Mouse (Mus musculus) right cerebral cortex, postnatal 14 days (tissue): ENCODE results near the gene Golga4.

Experiments
- DNase-seq: peaks from one replicate; pipeline ENCODE4 v3.0.0; 2022

Gene Golga4

DNA sequence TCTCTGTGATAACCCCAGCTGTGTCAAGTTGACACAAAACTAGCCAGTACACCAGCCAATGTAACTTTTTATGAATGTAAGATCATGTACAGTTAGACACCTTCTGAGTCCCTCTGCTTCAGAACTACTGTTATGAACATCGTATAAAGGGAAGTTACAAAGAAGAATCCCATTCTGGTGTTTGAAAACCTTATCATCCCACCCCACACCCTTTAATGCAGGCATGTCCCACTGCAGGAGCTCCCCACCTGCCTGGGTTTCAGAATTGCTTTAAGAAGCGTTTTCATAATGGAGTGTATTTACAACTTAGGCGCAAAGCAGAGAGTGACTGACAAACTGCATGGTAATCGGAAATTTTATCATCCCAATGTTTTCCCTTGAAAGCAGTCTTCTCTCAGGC lies 14.9 kb upstream of the Golga4 start:
- DNase-seq, result no peak

- DNase-seq, result no peak
Measured at GRCm38 (mm10) chr9:118492932-118493698, 13.0 kb upstream of the Golga4 start.

DNA sequence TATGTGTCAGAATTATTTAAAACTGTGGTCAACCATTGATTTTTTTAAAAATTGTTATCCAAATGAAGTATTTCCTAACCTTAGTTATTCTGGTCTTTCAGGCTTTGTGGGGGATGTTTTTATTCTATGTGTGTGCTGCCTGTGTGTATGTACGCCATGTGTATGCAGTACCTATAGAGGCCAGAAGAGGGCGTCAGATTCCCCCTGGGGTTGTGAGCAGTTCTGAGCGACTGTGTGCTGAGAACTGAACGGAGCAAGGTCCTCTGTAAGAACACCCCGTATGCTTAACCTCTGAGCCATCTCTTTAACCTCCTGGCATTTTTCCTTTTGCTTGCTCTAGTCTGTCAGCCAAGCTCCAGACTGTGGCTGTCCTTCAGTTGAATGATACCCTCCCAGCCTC lies 12.0 kb upstream of the Golga4 start:
- no peak for DNase-seq

DNA sequence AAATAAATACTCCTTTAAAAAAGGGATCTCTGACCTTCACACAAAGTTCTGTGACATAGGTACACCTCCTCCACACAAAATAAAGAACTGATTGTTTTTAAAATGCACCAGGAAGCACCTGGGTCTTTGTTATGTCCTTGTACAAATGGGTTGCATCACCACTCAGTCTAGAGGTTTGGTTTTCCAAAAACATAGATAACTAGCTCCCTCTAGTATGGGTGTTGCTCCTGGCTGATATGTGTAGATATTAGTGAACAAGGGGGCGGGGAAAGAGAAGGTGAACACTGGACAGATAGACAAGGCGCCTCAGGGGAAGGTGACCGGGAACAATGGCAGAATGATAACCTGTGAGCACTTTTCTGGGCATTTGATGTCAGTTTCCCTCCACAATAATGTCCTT lies 10.1 kb upstream of the Golga4 start:
- no peak for DNase-seq

GRCm38 (mm10) chr9:118496952-118497351 lies 9.1 kb upstream of the Golga4 start:
- DNase-seq, result no peak

GRCm38 (mm10) chr9:118498061-118498460 lies 8.0 kb upstream of the Golga4 start:
- DNase-seq, result no peak

- DNase-seq, result no peak
Measured at GRCm38 (mm10) chr9:118500963-118501362, 5.1 kb upstream of the Golga4 start.

DNA sequence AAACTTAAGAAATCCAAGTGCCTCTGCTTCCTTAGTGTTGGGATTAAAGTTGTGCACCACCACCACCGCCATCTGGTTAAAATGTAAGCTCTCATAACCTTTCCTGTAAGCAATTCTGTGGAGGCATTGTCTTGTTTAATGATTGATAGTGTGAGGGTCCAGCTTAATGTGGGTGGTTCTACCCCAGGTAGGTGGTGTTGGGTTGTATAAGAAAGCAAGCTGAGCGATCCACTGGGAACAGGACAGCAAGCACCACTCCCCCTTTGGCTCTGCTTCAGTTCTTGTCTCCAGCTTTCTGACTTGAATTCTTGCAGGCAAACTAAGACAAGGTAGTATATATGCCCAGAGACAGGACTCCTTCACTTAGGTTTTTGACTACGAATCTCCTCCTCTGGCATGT lies 1.4 kb upstream of the Golga4 start:
- no peak for DNase-seq

DNA sequence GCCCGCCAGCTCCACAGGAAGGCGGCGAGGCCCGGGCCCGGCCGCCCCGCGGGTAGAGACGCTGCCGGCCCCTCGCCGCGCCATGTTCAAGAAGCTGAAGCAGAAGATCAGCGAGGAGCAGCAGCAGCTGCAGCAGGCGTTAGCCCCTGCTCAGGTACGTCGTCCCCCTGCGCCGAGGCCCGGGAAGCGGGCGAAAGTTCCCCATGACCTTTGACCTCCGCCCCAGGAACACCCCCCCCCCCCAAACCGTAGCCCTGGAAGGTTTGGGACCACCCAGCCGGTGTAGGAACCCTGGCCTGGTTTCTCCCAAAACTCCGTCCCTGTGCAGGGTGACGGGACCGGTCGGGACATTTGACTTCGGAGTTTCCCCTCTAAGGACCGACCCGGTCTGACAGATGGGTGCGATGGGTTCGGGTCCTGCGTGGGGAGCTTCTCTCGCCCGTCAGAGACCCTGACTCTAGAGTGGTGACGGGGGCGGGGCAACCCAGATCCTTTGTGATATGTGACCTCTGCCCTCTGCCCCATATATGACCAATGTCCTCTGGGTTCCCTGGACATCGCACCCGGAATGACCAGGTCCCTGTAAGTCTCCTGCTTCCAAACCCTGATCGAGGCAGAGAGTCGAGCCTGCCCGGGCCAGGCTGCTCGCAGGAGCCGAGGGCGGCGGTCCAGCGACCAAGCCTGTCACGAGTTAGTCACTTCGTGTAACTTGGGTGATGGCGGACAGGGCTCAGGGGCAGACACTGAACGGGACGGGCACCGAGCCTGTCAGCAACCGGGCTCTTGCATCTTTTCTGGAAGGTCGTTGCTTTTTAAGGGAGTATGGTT lies 551 bp downstream of the Golga4 start:
- DNase-seq, result peak; percentile 21

DNA sequence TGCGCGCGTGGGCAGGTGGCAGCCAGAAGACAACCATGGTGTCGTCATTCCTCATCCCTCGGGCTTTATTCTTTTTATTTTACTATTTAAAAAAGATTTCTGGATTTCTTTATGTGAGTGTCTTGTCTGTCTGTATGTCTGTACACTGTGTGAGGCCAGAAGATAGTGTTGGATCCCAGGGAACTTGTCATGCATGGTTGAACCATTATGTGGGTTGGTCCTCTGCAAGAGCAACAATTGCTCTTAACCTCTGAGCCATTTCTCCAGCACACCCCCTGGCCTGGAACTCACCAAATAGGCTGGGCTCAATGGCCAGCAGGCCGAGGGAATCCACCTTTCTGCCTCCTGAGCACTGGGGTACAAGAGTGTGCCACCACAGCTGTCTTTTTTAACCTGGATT lies 1.5 kb downstream of the Golga4 start:
- DNase-seq, result no peak

DNA sequence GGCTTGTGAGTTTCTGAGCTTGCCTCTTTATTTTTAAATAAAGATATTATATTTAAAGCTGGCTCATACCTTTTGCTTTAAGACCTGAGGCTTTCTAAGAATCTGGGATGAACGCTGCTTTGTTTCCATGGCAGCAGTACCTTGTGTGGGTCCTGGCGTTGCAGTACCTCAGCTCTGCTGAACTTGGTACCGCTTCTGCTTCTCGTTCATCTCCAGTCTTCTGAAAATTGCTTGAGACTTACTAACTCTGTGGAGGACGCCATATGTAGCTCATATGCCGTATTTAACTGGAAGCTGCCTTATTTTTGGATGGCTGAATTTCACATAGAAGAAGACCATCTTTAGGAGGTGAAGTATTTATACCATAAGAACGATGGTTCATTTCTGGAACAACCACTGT lies 2.5 kb downstream of the Golga4 start:
- no peak for DNase-seq

DNA sequence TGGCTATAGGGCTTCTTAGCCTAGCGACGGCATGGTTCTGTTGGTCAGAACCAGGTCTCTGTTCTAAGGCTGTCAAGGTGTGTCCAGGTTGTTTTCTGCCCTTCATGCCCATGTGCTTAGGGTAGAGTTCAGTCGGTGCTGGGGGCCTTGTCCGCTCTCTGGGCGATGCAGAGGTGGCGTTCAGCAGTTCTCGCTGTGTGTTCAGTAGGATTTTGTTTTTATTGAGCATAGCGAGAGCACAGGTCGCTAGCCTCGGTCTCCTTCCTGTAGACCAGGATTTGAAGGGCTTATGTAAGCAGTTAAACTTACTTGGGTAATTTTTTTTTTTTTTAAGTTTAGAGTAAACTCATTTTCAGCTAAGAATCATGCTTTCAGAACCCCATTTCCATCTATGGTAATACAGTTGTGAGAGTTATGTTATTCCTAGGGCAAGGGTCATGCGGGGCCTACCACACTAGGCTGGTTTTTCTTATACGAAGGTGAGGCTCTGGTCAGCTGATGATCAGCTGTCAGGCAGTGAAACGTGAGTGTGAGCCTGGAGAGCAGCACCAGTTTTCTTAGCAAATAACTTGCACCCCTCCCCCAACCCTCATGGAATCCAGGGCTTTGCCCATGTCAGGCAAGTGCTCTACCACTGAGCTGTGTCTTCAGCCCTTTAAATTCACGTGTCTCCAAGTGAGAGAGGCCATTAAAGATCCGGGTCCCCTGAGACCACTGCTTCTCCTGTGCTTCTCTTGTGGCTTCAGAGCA lies 5.0 kb downstream of the Golga4 start:
- DNase-seq, result no peak

GRCm38 (mm10) chr9:118512681-118513233 lies 6.7 kb downstream of the Golga4 start:
- DNase-seq, result no peak

- no peak for DNase-seq
Measured at GRCm38 (mm10) chr9:118515476-118515875, 9.4 kb downstream of the Golga4 start.

DNA sequence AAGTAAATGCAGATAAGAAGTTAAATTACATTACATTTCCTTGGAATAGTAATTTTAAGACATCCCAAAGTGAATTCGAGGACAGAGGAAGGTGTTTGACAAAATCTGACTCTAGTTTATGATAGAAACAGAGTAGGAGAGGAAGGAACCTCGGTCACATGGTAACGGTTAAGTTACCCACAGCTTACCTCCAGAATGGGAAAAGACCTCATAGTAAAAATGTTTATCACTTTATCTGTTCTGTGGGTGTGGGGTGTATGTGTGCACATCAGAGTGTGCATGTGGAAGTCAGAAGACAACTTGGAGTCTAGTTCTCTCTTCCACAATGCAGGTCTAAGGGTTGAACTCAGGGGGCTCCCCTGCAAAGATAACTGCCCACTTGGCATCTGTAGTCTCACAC lies 10.1 kb downstream of the Golga4 start:
- no peak for DNase-seq

GRCm38 (mm10) chr9:118517619-118518018 lies 11.6 kb downstream of the Golga4 start:
- no peak for DNase-seq

- DNase-seq, result no peak
Measured at GRCm38 (mm10) chr9:118519101-118519500, 13.0 kb downstream of the Golga4 start.

GRCm38 (mm10) chr9:118520011-118520410 lies 13.9 kb downstream of the Golga4 start:
- DNase-seq, result no peak

DNA sequence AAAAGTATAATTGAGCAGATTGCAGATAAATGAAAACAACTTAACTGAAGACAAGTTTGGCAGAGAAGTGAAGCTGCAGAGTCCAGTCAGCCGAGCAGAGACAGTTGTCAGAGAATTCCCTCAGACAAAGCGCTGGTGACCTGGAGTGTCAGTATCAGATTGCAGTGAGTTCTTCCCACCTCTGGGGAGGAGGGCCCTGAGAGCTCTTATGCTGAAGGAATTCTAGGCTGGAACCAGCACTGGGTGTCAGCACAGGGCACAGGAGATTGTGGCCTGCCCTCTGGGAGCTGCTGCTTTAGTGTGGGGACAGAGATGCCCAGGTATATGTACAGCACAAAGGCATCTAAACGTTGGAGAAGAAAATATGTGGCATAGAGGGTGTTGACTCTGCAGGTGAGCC lies 14.8 kb downstream of the Golga4 start:
- no peak for DNase-seq

DNA sequence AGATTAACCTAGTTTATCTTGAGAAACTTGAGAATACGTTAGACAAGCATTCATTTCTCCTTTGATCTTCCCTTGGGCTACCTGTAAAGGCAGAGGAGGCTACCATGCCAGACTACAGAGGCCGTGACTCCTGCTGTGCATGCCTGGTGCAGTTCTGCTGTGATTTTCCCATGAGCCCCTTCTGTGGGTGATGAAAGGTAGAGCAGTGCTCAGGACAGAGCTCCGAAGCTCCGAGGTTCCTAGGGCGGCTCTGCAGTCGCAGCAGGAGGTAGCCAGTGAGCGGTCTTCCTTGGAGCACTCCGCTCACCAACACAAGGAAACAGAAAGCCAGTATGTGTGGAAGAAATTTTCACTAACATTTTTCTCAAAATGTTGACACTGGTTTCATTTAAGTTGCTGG lies 15.6 kb downstream of the Golga4 start:
- DNase-seq, result no peak

DNA sequence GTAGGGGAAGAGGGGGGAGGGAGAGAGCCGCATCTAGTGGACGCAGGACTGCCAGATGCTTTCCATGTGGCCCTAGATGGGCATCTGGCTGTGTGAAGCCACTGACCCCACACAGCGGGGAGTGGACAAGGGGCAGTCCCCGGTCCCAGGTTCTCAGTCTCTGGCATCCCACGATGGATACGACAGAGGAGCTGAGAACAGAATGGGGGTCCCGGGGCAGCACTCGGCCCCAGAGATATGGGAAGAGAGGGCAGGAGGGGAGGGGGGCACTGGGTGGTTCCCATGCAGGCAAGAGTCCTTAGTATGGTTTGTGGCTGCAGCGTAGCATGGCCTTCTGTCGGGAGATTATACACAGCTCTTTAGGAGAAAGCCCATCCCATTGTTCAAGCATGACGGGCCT lies 17.7 kb downstream of the Golga4 start:
- no peak for DNase-seq

- no peak for DNase-seq
Measured at GRCm38 (mm10) chr9:118527056-118527455, 21.0 kb downstream of the Golga4 start.

DNA sequence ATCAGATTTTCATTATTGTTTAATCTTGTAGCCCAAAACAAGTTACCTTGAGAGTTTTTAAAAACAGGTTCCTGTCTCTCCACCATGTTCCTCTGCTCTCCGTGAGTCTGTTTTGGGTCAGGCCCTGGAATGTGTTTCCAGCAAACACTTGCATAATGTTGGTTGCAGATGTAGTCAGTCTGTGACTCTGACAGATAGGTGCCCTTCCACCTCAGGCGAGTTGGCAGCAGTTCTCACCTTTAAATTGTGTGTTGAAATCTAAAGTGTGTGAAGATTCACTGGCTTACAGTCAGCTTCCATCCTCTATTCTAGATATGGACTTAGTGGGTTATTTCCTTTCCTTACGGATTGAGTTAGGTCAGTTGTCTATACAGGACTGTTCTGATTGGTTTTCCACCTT lies 23.7 kb downstream of the Golga4 start:
- no peak for DNase-seq
